Mouse (Mus musculus) hematopoietic stem cell, adult 5-6 weeks (primary cell): Measurements from ENCODE around the gene Nfya. TPM values are rescaled to one million over a fixed set of nuclear protein-coding genes. Genes with fewer than 3 reads are reported as not detected.

ENCODE experiments used
- ATAC-seq, 2 experiments: fragments of 125-278 bp in 1 of 2; replicated peaks in 1 of 2; 2 replicates each; pipeline ENCODE4 v1.8.0; 2016 to 2017; ENCODE audit warnings: inconsistent platforms in 2 of 2, mild to moderate bottlenecking in 2 of 2, moderate number of reproducible peaks in 2 of 2, low read depth in 1 of 2, moderate TSS enrichment in 1 of 2; ENCODE audit not compliant: low FRiP score in 2 of 2, poor library complexity in 2 of 2, severe bottlenecking in 2 of 2, insufficient read depth in 1 of 2, low TSS enrichment in 1 of 2
- total RNA-seq: library from RNA; stranded (forward); fragments of 172-1452, 232-1000 nt; gene quantifications from 2 replicates; pipeline ENCODE4 v1.2.3, GENCODE M21; 2017

The Nfya gene
- total RNA-seq, result 47.1 and 83.8 TPM in 2 replicates

DNA sequence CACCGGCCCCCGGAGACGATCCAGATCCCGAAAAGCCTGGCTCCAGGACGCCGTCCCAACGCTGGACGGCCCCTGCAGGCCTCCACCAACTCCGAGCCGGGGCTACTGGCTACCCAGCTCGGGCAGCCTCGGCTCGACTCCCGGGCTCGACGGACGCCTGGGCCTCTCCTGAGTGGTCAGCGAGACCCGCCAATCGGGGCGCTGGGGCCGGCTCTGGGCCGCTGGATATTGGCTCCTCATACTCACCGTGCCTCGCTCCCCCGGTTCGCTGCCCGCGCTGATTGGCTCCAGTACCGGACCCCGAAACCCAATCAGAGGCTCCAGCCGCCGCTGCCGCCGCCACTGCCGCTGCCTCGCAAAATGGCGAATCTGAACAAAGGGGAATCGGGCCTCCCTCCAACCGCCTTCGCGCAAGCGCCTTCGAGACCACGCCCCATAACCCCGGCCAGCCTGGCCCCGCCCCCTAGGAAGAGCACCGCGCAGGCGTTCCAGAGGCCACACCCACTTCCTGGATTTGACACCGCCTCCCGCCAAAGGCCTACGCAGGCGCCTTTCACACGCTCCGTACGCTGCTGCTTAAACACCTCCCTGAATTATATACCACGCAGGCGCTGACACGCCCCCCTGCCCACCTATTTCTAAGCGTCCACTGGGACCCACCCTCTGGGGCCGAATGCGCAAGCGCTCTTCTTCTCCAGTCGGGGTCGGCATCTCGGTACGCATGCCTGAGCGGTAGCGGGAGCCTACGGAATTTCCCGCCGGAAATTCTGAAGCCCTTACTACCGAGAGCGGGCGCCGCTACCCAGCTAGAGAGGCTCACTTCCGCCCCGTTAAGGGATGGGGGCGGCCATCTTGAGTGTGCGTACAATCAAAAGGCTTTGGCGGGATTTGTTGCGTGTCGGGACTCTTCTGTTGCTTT lies at the start of gene Nfya, which contains the start of gene Oard1:
Gene Nfya (minus strand): TSS at position 527 of the 919 bp plus-strand sequence.
Gene Oard1 (plus strand): TSS at position 635 of the 919 bp plus-strand sequence.
- peak; percentile 82 to 85 for ATAC-seq

DNA sequence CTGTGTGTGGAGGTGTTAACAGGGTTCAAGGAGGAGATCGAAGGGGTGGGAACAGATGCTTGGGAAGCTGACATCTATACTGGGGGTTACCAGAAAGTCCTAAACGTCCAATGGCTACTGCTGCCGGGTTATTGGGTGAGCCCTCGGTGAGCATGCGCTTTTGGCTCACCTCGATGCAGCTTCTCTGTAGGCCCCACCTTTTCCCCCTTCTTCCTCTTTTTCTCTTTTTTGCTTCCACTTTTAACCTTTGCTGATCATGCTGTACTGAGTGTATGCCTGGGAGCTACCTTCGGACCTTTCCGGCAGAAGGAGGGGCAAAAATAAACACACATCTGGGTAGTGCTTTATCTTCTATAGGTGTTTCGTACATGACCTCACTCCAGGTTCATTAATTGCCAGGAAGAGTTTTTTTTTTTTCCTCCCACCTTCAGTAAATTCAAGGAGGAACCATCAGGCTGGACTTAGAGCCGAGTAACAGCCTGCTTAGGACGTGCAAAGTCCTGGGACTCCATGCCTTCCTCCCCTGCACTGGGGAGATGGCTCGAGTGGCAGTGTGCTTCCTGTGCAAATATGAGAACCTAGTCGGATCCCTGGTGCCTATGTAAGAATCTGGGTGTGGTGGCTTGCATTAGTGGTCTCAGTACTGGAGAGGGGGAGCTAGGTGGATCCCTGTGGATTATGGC lies 48.4 kb upstream of the Nfya start:
- peak; percentile 61 to 84 for ATAC-seq

DNA sequence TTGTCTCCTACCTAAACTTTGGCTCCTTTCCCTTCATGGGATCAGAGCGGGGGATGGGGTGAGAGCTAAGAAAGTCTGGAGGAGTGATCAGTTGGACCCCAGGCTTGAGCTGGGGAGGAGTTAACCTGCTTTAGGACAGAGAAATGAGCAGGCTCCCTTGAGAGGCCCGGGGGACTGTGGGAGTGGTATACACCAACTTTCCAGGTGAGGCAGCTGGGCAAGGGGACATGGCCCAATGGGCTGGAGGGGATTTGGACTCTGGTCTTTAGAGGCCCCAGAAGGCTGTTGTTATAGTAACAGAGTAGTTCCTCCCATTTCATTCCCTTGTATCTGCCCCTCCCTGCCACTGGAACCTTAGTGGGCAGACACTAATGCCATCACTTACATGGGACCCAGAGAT lies 46.2 kb upstream of the Nfya start:
- no peak for ATAC-seq

DNA sequence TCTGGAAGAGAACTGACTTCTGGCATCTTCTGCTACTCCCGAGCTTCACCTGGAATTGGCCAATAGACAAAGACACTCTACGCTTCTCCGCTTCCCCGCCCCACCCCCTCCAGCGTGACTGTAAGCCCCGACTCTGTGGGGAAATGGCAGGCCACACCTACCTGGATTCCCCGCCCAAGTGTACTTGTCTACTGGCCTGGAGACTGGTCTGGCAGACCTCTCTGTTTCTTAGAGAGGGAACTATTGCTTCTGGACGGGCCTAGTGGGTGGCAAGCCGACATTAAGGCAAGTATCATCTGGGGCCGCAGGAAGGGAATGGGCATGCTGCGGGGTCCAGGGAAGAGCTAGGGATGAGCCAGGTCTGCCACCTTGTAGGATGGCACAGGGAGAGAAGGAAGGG lies 45.0 kb upstream of the Nfya start, which contains the start of gene Unc5cl:
Gene Unc5cl (plus strand): TSS at position 214 of the 400 bp plus-strand sequence.
- no peak for ATAC-seq

DNA sequence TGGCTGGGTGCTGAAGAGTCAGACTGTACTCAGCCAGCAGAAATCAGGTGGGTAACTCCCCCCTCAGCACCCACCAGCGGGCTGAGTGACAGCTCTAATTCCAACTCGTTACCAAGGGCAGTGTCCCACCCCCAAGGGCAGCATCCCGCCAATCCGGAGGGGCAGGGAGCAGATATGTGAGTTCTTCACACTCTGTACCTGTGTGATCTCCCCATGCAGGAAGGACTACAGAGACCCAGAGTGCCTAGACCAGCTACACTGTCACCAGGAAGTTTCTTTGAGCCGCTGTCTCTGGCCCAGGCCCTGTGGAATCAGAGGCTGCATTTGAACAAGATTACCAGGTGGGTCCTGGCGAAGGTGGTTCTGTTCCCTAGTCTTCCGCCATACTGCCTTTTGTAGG lies 44.5 kb upstream of the Nfya start:
- ATAC-seq, result no peak

GRCm38 (mm10) chr17:48453489-48453888 lies 43.8 kb upstream of the Nfya start:
- ATAC-seq, result no peak

DNA sequence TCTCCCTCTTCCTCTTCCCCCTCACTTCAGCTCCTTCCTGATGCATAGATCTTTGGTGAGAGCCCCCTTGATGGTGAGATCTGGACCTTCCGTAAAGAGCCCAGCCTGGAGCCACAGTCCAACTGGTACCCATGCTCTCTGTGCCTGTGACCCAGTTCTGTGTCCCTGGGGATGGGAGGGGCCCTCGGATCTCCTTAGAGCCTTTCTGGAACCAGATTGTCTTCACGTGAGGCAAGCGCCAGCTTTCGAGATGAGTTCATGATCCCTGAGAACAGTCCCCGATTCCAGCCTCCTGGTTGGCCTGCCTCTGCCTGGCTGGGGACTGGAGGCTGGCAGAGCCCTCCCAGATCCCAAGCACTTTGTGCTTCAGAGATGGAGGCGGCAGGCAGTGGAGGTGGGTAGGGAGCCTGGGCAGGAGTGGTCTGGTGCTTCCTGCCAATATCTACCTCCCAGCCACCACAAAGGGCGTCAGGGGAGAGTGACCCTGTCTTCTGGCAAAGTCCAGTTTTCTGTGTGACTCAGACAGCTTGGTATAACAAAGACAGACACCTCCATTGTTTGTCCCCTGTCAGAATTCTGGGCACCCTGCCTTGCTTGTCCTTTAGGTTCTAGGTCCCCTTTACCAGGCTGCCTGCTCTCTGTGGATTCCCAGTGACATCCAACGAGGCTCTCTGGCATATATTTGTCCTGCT lies 42.2 kb upstream of the Nfya start:
- no peak for ATAC-seq

DNA sequence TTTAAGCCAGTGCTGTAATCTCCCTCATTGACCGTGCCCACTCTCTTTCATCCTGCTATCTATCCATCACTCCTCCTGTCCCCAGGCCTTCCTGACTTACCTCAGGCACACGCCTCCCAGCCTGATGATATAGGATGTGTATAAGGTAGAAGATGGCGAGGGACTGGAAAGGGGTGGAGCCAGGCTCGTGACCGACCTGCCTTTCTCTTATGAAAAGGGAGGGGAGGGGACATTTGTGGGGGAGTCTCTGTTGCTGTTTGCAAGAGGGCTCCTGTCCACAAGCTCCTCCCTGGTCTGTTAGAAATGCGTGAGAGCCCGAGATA lies 41.6 kb upstream of the Nfya start, which contains the start of gene Tspo2:
Gene Tspo2 (minus strand): TSS at position 170 of the 323 bp plus-strand sequence.
- ATAC-seq, result peak; percentile 19 to 29; a peak in 1 of 4 replicates

GRCm38 (mm10) chr17:48450666-48451352 lies 41.1 kb upstream of the Nfya start:
- ATAC-seq, result peak in 1 of 2 experiments; percentile 47; a peak in 3 of 4 replicates

- no peak for ATAC-seq
Observed at GRCm38 (mm10) chr17:48447675-48448074, 38.0 kb upstream of the Nfya start.

DNA sequence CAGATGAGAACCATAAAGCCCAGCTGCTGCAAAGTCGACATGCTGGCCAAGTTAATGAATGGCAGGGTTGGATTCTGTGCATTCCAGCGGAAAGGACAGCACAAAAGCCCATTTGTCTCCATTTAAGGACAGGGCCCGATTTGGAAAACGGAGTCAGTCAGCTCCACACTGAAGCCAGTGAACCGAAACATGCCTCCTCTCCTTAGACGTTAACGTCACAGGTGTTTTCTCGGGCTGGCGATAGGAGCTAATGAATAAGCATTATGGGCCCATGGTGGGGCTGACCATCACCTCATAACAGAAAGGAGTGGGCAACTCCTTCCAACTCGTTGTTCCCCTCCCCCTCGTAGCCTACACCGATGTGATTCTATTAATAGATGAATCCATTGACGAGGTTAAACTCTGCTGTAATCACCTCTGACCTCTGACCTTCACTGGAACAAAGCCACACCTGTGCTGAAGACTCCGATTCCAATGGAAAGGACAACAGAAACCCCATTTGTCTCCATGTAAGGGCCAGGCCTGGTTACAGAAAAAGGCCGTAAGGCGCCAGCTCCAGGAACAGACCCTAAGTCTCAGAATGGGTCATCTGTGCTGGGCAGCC lies 33.9 kb upstream of the Nfya start:
- ATAC-seq, result no peak

DNA sequence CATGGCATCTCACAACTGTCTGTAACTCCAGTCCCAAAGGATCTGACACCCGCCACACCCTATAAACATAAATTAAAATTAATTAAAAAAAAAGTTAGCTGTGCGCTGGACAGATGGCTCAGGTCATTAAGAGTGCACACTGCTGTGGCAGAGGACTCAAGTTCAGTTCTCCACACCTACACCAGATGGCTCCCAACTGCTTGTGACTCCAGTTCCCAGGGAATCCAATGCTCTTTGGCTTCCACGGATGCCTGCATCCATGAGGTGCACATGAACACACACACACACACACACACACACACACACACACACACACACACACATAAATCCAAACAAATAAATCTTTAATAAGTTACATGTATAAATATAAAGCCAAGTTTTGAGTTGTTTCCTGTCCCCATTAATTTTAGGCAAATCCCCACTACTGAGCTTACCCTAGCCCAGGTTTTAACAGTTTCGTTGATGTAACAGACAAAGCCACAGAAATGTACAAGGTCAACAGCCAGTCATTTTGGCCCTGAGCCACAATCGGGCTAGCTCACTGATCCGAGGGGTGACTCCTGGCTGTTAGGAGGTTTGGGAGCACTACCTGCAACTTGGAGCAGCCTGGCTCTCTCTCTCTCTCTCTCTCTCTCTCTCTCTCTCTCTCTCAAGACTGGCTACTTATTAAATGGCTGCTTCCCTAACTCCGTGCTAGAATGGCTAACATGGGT lies 33.2 kb upstream of the Nfya start:
- no peak for ATAC-seq

- no peak for ATAC-seq
Observed at GRCm38 (mm10) chr17:48437421-48437911, 27.8 kb upstream of the Nfya start.

DNA sequence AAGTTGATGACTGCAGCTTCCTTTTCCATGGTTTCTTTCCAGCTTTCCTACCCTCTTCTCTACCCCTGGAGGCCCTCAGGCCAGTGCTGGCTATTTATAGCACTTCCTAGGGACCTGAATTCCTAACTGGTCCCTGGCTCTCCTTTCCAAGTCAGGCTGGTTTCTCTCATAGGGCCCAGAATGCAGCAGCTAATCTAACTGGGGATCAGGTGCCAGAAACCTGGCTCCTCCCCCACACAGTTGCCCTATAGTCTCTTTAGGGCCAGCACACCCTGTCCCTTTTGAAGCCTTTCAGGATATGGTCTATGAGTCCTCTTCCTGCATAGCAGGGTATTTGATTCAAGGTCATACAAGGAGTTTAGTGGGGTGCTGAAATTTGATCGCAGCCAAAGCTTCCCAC lies 26.8 kb upstream of the Nfya start:
- no peak for ATAC-seq

GRCm38 (mm10) chr17:48434479-48434878 lies 24.8 kb upstream of the Nfya start:
- ATAC-seq, result no peak

- no peak for ATAC-seq
Observed at GRCm38 (mm10) chr17:48433689-48434330, 24.1 kb upstream of the Nfya start.
